Mouse (Mus musculus): Measurements from ENCODE around the gene Olfr463.

DNA sequence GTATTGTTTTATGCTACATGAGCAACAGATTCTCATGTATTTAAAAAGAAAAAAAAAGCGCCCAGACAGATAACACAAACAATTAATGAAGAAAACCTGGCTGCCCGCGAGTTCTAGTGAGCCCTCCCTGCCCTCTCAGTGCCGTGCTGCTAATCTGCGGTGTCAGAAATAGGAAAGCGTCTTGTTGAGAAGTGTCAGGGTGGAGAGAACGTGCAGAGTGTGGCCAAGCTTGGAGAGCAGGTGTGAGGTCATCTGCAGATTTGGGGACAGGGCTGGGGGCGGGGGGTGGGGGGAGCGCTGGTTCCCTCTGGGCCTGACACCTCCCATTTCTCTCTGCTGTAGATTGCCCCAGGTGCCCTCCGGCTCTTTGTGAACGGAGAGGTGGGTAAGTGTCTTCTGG is 37.9 kb downstream of the Olfr463 start:
- TF ChIP-seq CTCF (IDR thresholded peaks at IDR 0.05; ENCODE audit: low read depth): no peak
- no peak for TF ChIP-seq EP300 (IDR thresholded peaks at IDR 0.05; ENCODE audit: low read depth)

All from liver, postnatal 0 days (tissue).